Mouse (Mus musculus) cerebellum, adult 8-10 months (tissue): ENCODE measurements around the gene Tec.

Experiments used
- DNase-seq: peaks from one replicate; pipeline ENCODE4 v3.0.0; 2022

Gene Tec

GRCm38 (mm10) chr5:72888260-72888659 lies 20.0 kb upstream of the Tec start:
- no peak for DNase-seq

GRCm38 (mm10) chr5:72886458-72887222 lies 18.4 kb upstream of the Tec start:
- DNase-seq = no peak

- no peak for DNase-seq
Observed at GRCm38 (mm10) chr5:72883706-72884105, 15.4 kb upstream of the Tec start.

GRCm38 (mm10) chr5:72882412-72882765 lies 14.1 kb upstream of the Tec start:
- DNase-seq = no peak

GRCm38 (mm10) chr5:72881748-72882411 lies 13.6 kb upstream of the Tec start:
- DNase-seq = no peak

GRCm38 (mm10) chr5:72879736-72880135 lies 11.5 kb upstream of the Tec start:
- DNase-seq = no peak

GRCm38 (mm10) chr5:72871114-72871513 lies 2.8 kb upstream of the Tec start:
- no peak for DNase-seq

GRCm38 (mm10) chr5:72869779-72870608 lies 1.7 kb upstream of the Tec start:
- DNase-seq = no peak

GRCm38 (mm10) chr5:72867036-72867672 lies 1.1 kb downstream of the Tec start:
- DNase-seq = no peak

GRCm38 (mm10) chr5:72866260-72866905 lies 1.9 kb downstream of the Tec start:
- no peak for DNase-seq

GRCm38 (mm10) chr5:72864654-72865178 lies 3.6 kb downstream of the Tec start:
- DNase-seq = no peak

GRCm38 (mm10) chr5:72863166-72863565 lies 5.1 kb downstream of the Tec start:
- DNase-seq = no peak

- no peak for DNase-seq
Observed at GRCm38 (mm10) chr5:72861726-72862385, 6.4 kb downstream of the Tec start.

- no peak for DNase-seq
Observed at GRCm38 (mm10) chr5:72860899-72861298, 7.4 kb downstream of the Tec start.

- DNase-seq = no peak
Observed at GRCm38 (mm10) chr5:72858306-72858705, 10.0 kb downstream of the Tec start.

GRCm38 (mm10) chr5:72857756-72858155 lies 10.5 kb downstream of the Tec start:
- DNase-seq = no peak

GRCm38 (mm10) chr5:72856255-72856878 lies 11.9 kb downstream of the Tec start:
- no peak for DNase-seq

- peak; percentile 97 for DNase-seq
Observed at GRCm38 (mm10) chr5:72855685-72856124, 12.6 kb downstream of the Tec start.

GRCm38 (mm10) chr5:72854141-72854990 lies 13.9 kb downstream of the Tec start:
- no peak for DNase-seq

- no peak for DNase-seq
Observed at GRCm38 (mm10) chr5:72853365-72853764, 14.9 kb downstream of the Tec start.
